Mouse (Mus musculus) naive thymus-derived CD4-positive, alpha-beta T cell, adult 2 months (primary cell): ENCODE data around the gene C130026I21Rik.
"Not testable (repeated sequence)": the region's sequence is repeated elsewhere in the genome, so short reads cannot be mapped to it uniquely, and the experiment has no call there.

ENCODE experiments used
- DNase-seq: peaks from one replicate; pipeline ENCODE4 v3.0.0-alpha.2; 2011; ENCODE audit warnings: low read depth

C130026I21Rik gene

DNA sequence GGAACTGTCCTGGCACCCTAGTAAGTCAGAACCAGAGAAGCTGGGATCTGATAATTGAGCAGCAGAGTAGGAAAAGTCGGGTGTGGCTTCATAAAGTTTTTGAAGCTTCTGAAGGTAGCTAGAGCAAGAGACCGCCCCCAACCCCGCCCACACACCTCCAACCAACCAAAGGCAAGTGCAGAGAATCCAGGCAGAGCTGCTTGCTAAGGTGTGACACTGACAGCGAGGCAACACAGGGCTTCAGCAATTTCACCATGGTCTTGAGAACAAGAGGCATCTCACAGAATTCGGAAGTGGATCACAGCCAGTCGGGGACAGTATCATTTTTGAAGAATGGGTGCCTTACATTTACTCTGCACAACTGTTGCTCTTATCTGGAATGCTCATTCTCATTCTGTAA, at the start of gene C130026I21Rik:
TSS of gene C130026I21Rik (minus strand) at position 101 of the 400 bp plus-strand sequence.
- DNase-seq = not testable (repeated sequence)

GRCm38 (mm10) chr1:85287063-85287462, 16.7 kb upstream of the C130026I21Rik start:
- DNase-seq = not testable (repeated sequence)

DNA sequence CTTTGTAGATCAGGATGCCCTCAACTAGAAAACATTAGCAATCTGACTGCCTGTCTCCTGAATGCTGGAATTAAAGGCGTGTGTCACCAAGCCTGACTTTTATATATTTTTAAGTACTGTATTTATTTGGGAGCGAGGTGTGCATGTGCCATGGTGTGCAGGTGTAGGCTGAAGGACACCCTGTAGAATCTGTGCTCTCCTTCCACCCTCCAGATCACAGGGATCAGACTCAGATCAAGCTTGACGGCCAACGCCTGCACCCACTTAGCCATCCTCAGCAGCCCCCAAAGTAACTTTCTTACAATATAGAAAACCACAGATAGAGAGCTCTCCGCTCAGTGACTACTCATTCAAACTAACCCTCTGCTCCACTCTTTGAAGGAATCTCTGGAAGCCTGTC, 6.1 kb upstream of the C130026I21Rik start:
- not testable (repeated sequence) for DNase-seq

DNA sequence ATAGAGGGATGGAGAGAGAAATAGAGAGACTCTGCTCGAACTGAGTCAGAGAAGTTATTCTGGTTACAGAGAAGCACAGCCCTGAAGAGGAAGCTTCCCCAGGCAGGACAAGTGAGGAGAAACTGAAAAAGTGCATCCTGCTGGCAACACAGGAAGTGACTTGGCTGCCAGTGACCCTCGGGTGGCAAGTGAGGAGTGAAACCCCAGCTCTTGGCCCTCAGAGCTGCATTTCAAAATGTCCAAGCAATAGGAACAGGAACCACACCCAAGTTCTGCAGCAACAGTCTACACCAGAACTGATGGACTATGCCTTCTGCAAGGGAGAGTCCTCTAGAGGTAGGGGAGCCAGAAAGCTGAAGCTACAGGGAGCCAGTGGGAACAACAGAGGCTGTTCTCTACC, 11.7 kb downstream of the C130026I21Rik start:
- DNase-seq = not testable (repeated sequence)

- not testable (repeated sequence) for DNase-seq
Observed at GRCm38 (mm10) chr1:85255217-85255616, 15.1 kb downstream of the C130026I21Rik start.

DNA sequence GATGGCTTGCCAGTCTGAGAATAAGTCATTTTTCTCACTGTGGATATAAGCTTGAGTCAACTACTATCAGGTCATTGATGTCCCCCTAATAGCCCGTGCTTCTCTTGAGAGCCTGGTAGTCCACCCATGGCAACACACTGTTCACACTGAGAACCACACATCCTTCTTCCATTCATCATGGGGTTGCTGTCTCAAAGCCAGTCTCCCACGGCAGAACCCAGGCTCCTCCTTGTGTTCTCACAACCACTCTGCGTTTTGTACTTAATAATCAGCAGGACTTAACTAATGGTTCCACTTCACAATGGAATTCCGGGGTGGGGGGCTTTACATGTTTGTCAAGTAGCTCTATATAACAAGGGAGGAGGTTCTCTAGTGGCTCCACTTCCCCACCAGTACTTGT, 19.2 kb downstream of the C130026I21Rik start:
- DNase-seq = not testable (repeated sequence)

DNA sequence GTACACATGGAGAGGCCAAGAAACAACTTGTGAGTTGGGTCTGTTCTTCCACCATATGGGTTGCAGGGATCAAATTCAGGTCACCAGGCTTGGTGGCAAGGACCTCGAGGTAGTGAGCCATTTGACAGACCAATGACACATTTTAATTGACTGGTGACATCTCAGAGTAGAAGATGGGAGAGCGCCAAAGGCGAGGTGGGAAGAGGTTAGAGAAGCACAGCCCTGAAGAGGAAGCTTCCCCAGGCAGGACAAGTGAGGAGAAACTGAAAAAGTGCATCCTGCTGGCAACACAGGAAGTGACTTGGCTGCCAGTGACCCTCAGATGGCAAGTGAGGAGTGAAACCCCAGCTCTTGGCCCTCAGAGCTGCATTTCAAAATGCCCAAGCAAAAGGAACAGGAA, 21.4 kb downstream of the C130026I21Rik start:
- DNase-seq = not testable (repeated sequence)

DNA sequence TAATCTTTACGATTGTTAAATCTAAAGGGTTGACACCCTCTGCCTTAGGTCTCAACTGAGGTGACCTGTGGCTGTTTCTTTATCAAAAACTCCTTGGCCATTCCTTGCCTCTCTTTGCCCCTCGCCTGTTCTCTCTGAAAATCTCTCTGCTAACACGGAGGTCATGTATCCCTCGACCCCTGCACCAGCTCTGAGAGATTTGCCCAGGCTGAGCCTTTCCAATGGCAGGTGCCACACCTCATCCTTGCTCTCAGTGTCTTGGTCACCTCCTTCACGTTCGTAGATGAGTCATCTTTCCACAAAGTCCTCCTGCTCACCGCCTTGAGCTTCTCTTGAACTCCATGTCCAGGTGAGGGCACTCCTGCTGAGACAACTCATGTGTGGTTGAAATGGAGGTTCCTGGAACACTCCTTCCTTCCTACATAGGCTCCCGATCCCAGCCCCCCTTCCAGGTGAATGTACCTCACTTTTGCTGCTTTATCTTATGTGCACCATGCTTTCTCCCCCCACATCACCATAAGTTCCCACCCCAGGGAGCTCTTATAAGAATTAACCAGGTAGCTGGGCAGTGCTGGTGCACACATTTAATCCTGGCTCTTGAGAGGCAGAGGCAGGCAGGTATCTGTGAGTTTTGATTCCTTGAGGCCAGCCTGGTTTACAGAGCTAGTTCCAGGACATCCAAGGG, 23.4 kb downstream of the C130026I21Rik start:
- DNase-seq = not testable (repeated sequence)

DNA sequence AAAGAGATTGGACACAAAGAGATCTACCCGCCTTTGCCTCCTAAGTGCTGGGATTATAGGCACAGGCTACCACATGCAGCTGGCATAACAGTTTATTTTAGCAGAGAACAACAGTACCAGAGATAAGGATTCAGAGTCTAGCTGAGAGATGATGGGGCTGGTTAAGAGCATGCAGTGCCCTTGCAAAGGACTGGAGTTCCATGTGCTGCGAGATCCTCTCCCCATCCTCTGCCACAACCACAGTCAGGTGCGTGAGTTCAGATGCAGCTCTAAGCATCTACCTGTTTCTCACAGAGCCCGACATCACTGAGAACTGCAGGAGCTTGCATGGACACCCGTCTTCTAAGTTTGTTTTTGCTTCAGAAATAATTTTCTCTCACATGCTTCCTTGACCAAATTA, 24.1 kb downstream of the C130026I21Rik start:
- not testable (repeated sequence) for DNase-seq

GRCm38 (mm10) chr1:85244941-85245340, 25.4 kb downstream of the C130026I21Rik start:
- DNase-seq = not testable (repeated sequence)

DNA sequence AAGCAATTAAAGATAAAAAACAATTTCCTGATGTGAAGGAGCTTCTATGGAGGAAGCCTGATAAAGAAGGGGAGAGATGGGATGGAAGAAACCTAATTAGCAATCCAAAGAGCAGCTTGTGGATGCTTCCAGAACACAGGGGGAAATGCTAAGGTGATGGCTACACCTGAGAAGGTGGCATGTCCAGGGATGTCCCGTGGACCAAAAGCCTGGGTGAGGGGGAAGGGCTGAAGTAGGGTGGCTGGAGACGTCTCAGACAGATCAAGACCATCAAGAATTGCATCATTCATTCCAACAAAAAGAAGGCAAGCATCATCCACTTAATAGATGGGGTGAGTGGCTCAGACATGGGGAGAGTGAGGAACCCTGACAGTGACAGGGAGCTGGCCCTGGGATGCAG, 27.3 kb downstream of the C130026I21Rik start:
- DNase-seq = not testable (repeated sequence)

GRCm38 (mm10) chr1:85239018-85239775, 31.2 kb downstream of the C130026I21Rik start:
- not testable (repeated sequence) for DNase-seq

DNA sequence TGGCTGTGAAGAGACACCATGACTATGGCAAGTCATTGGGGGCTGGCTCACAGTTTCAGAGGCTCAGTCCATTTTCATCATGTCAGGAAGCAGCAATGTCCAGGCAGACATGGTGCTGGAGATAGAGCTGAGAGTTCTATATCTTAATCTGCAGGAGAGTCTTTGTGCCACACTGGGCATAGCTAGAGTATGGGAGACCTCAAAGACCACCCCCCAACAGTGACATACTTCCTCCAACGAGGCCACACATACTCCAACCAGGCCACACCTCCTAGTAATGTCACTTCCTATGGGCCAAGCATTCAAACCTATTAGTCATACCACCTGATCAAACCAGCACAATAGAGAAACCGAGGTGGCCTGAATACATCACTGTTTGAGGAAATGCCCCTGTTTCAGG, 63.8 kb downstream of the C130026I21Rik start:
- not testable (repeated sequence) for DNase-seq

- DNase-seq = not testable (repeated sequence)
Observed at GRCm38 (mm10) chr1:85199523-85199922, 70.8 kb downstream of the C130026I21Rik start.

- not testable (repeated sequence) for DNase-seq
Observed at GRCm38 (mm10) chr1:85198647-85199350, 71.6 kb downstream of the C130026I21Rik start.

- DNase-seq = not testable (repeated sequence)
Observed at GRCm38 (mm10) chr1:85196732-85197131, 73.6 kb downstream of the C130026I21Rik start.

DNA sequence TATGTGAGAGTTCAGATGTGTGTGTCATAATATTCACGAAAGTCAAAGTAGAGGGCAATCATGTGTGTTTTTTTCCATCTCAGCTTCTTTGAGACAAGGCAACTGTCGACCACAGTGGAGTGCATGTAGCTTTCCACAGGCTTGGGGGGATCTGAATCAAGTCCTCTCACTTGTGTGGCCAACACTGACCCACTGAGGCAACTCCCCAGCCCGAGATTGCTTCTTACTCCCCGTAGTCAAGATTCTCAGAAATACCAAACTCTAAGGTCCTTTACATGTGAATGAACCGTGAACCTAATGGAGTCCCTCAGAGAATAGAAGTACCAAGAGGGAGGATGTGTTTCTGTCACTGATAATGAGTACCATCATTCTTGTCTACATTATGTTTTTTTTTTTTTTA, 76.6 kb downstream of the C130026I21Rik start:
- not testable (repeated sequence) for DNase-seq

DNA sequence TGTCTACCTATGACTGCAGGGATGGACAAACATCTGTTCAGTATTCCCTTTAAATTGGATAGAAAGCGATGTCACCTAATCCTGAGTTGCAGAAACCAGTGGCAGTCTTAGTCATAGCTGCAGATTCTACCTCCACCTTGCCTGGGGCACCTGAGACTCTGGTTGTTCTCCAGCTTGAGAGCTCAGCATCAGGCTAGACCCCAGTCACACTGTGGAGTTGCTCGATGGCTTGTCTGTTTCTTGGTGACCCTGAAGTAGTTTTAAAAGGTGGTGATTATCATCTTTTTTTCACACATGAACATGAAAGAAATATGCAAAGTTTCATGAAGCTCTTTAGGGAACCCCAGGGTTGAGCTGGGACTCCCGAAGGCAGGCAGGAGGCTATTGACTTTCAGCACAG, 88.4 kb downstream of the C130026I21Rik start:
- DNase-seq = not testable (repeated sequence)

DNA sequence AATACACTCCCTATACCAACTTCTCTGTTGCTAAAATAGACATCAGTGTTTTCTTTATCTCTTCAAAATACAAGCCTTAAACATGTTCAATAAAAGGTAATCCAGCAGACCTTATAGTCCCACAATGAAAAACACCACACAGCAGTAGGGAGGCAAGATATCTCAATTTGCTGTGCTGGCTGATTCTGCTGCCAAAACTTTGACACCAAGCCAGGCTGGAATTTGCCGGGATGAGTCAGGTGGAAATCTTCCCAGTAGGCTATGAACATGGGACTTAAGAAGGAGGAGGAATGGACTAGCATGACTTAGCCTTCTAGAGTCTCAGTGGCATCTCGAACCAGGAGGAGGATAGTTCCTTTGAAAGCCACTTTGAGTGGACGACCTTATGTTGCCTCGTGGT, 91.4 kb downstream of the C130026I21Rik start:
- not testable (repeated sequence) for DNase-seq

DNA sequence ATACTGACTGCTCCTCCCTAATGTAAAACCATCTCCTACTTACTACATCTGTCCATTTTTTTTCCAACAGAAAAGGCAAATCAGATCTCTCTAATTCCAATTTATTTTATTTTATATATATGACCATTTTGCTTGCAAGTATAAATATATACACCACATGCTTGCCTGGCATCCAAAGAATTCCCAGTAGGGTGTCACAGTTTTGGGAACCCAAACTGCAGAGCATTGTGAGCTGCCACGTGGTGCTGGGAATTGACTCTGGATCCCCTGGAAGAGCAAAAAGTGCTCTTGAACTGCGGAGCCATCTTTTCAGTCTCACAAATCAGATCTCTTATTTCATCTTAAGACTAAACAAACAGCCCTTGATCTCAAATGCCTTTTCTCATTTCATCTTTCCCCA, 107.5 kb downstream of the C130026I21Rik start:
- not testable (repeated sequence) for DNase-seq

DNA sequence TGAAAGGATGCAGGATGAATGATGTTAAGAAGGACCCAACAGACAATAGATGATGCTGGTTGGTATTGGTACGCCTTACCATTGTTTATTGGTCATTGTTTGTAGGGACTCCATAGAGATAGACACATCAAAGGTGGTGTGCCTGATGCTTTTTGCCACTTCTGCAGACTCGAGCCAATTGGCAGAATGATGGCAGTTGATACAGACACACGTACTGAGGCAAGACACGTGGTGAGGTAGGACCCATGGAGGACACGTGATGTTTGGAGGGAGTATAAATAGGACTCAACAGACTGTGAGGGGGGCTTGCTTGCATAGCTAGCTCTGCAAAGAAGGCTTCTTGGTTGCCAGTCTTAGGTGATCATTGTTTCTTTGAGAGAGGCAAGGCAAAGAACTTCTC, 115.2 kb downstream of the C130026I21Rik start:
- not testable (repeated sequence) for DNase-seq

DNA sequence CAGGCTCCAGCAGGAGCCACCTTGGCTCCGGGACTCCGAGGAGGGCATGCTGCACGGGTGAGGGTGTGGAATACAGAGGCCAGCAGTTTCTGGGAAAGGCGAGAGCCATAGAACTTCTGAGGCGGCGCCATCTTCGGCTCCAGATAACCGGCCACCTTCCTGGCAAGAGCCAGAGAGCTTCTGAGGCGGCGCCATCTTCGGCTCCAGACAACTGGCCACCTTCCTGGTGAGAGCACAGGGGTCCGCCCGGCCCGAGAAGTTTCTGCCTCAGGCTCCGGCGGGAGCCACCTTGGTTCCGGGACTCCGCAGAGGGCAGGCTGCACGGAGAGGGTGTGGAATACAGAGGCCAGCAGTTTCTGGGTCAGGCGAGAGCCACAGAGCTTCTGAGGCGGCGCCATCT, 136.7 kb downstream of the C130026I21Rik start:
- DNase-seq = not testable (repeated sequence)
